Mouse (Mus musculus): ENCODE measurements around the gene Noto. TPM values are rescaled to one million over a fixed set of nuclear protein-coding genes. Genes with fewer than 3 reads are reported as not detected.

Gene Noto
- polyA plus RNA-seq, 1 experiment from 2014 or later = 0.37 TPM

GRCm38 (mm10) chr6:85380201-85380900 is 43.3 kb upstream of the Noto start:
- ATAC-seq (ENCODE audit: insufficient read depth) = peak; percentile 91
- Histone ChIP-seq H3K9me3 (ENCODE audit: low read depth, low read length) (no peaks in the 10 kb centered on the region), H3K9ac (no peak overlapping the region), H3K27me3 (ENCODE audit: insufficient read depth, low read length) (no peaks in the 10 kb centered on the region), H3K27ac (ENCODE audit: low read depth) (no peak overlapping the region), H3K4me1 (ENCODE audit: insufficient read depth) (0 out of 2 replicates have a peak, but pooled peaks cover 3% of the 10 kb centered on the region), H3K4me3 (ENCODE audit: low read depth, low read length) (no peak overlapping the region), H3K36me3 (ENCODE audit: insufficient read depth) (no peaks in the 10 kb centered on the region), H3K4me2 (peak overlapping the region; percentile 44)
- TF ChIP-seq CTCF (IDR thresholded peaks at IDR 0.05; ENCODE audit: low read depth) = peak; percentile 90
- 28% methylated on average over 10 of the region's 10 CpGs for WGBS
- DNase-seq = peak; percentile 95

GRCm38 (mm10) chr6:85380901-85381647 is 42.6 kb upstream of the Noto start:
- Histone ChIP-seq H3K9ac (peak overlapping the region; percentile 15; the same call in 1 of the 2 replicates), H3K36me3 (ENCODE audit: insufficient read depth) (no peaks in the 10 kb centered on the region), H3K4me1 (ENCODE audit: insufficient read depth) (0 out of 2 replicates have a peak, but pooled peaks cover 3% of the 10 kb centered on the region), H3K4me3 (ENCODE audit: low read depth, low read length) (no peak overlapping the region), H3K27me3 (ENCODE audit: insufficient read depth, low read length) (no peaks in the 10 kb centered on the region), H3K27ac (ENCODE audit: low read depth) (no peak overlapping the region), H3K4me2 (peak overlapping the region; percentile 44), H3K9me3 (ENCODE audit: low read depth, low read length) (no peaks in the 10 kb centered on the region)
- no peak for TF ChIP-seq CTCF (IDR thresholded peaks at IDR 0.05; ENCODE audit: low read depth)
- WGBS = 28% methylated on average over 17 of the region's 17 CpGs
- DNase-seq = peak; percentile 12
- ATAC-seq (ENCODE audit: insufficient read depth) = peak; percentile 63

- no peak for TF ChIP-seq CTCF (IDR thresholded peaks at IDR 0.05; ENCODE audit: low read depth)
- DNase-seq (no peak), ATAC-seq (ENCODE audit: insufficient read depth) (no peak)
- no peak overlapping the region for H3K4me2 ChIP-seq
- H3K4me1 ChIP-seq (ENCODE audit: insufficient read depth) = 0 out of 2 replicates have a peak, but pooled peaks cover 3% of the 10 kb centered on the region
- H3K9ac ChIP-seq = no peak overlapping the region
- H3K27me3 ChIP-seq (ENCODE audit: insufficient read depth, low read length) = no peaks in the 10 kb centered on the region
- WGBS = 79% methylated on average over 10 of the region's 10 CpGs
- H3K9me3 ChIP-seq (ENCODE audit: low read depth, low read length) = no peaks in the 10 kb centered on the region
- H3K36me3 ChIP-seq (ENCODE audit: insufficient read depth) = no peaks in the 10 kb centered on the region
- H3K4me3 ChIP-seq (ENCODE audit: low read depth, low read length) = no peak overlapping the region
- H3K27ac ChIP-seq (ENCODE audit: low read depth) = no peak overlapping the region
These were observed 42.1 kb upstream of the Noto start for GRCm38 (mm10) chr6:85381648-85382020.

GRCm38 (mm10) chr6:85382791-85383190 is 40.9 kb upstream of the Noto start:
- ATAC-seq (ENCODE audit: insufficient read depth) (no peak), DNase-seq (no peak)
- H3K27me3 ChIP-seq (ENCODE audit: insufficient read depth, low read length) = no peaks in the 10 kb centered on the region
- H3K9ac ChIP-seq = no peak overlapping the region
- H3K36me3 ChIP-seq (ENCODE audit: insufficient read depth) = no peaks in the 10 kb centered on the region
- H3K27ac ChIP-seq (ENCODE audit: low read depth) = no peak overlapping the region
- no peak overlapping the region for H3K4me2 ChIP-seq
- 76% methylated on average over 2 of the region's 2 CpGs for WGBS
- no peak for TF ChIP-seq CTCF (IDR thresholded peaks at IDR 0.05; ENCODE audit: low read depth)
- H3K4me3 ChIP-seq (ENCODE audit: low read depth, low read length) = no peak overlapping the region
- no peaks in the 10 kb centered on the region for H3K9me3 ChIP-seq (ENCODE audit: low read depth, low read length)
- 0 out of 2 replicates have a peak, but pooled peaks cover 3% of the 10 kb centered on the region for H3K4me1 ChIP-seq (ENCODE audit: insufficient read depth)

GRCm38 (mm10) chr6:85388608-85389007 is 35.1 kb upstream of the Noto start:
- 62% methylated on average over 5 of the region's 5 CpGs for WGBS
- Histone ChIP-seq H3K27ac (ENCODE audit: low read depth) (no peak overlapping the region), H3K36me3 (ENCODE audit: insufficient read depth) (no peaks in the 10 kb centered on the region), H3K4me1 (ENCODE audit: insufficient read depth) (no peaks in the 10 kb centered on the region), H3K4me2 (no peak overlapping the region), H3K9me3 (ENCODE audit: low read depth, low read length) (no peaks in the 10 kb centered on the region), H3K4me3 (ENCODE audit: low read depth, low read length) (no peak overlapping the region), H3K27me3 (ENCODE audit: insufficient read depth, low read length) (no peaks in the 10 kb centered on the region), H3K9ac (no peak overlapping the region)
- DNase-seq (no peak), ATAC-seq (ENCODE audit: insufficient read depth) (no peak)
- TF ChIP-seq CTCF (IDR thresholded peaks at IDR 0.05; ENCODE audit: low read depth) = no peak

- no peak for ATAC-seq (ENCODE audit: insufficient read depth)
- H3K27ac ChIP-seq (ENCODE audit: low read depth) = no peak overlapping the region
- no peaks in the 10 kb centered on the region for H3K36me3 ChIP-seq (ENCODE audit: insufficient read depth)
- H3K4me1 ChIP-seq (ENCODE audit: insufficient read depth) = no peaks in the 10 kb centered on the region
- no peak overlapping the region for H3K9ac ChIP-seq
- TF ChIP-seq CTCF (IDR thresholded peaks at IDR 0.05; ENCODE audit: low read depth) = peak; percentile 81
- no peaks in the 10 kb centered on the region for H3K9me3 ChIP-seq (ENCODE audit: low read depth, low read length)
- H3K4me3 ChIP-seq (ENCODE audit: low read depth, low read length) = no peak overlapping the region
- H3K4me2 ChIP-seq = no peak overlapping the region
- H3K27me3 ChIP-seq (ENCODE audit: insufficient read depth, low read length) = no peaks in the 10 kb centered on the region
- peak; percentile 88 for DNase-seq
- 21% methylated on average over 6 of the region's 7 CpGs for WGBS
These were observed 31.9 kb upstream of the Noto start for GRCm38 (mm10) chr6:85391803-85392202.

GRCm38 (mm10) chr6:85395360-85395759 is 28.3 kb upstream of the Noto start:
- ATAC-seq (ENCODE audit: insufficient read depth) (no peak), DNase-seq (no peak)
- no peak overlapping the region for H3K4me3 ChIP-seq (ENCODE audit: low read depth, low read length)
- TF ChIP-seq CTCF (IDR thresholded peaks at IDR 0.05; ENCODE audit: low read depth) = no peak
- no peak overlapping the region for H3K4me2 ChIP-seq
- H3K4me1 ChIP-seq (ENCODE audit: insufficient read depth) = no peaks in the 10 kb centered on the region
- no peaks in the 10 kb centered on the region for H3K27me3 ChIP-seq (ENCODE audit: insufficient read depth, low read length)
- no peaks in the 10 kb centered on the region for H3K36me3 ChIP-seq (ENCODE audit: insufficient read depth)
- WGBS = 80% methylated on average over 2 of the region's 2 CpGs
- no peak overlapping the region for H3K9ac ChIP-seq
- H3K27ac ChIP-seq (ENCODE audit: low read depth) = no peak overlapping the region
- no peaks in the 10 kb centered on the region for H3K9me3 ChIP-seq (ENCODE audit: low read depth, low read length)
